Mouse (Mus musculus): ENCODE measurements around the gene AC170998.1. TPM values are rescaled to one million over a fixed set of nuclear protein-coding genes. Genes with fewer than 3 reads are reported as not detected.
"Not testable (repeated sequence)": the region's sequence is repeated elsewhere in the genome, so short reads cannot be mapped to it uniquely, and the experiment has no call there.

AC170998.1 gene
- total RNA-seq, 4 experiments from 2014 or later, result 0.58 to 3.7 (median 2.1) TPM

GRCm38 (mm10) chr17:28707136-28707627 lies 18.7 kb upstream of the AC170998.1 start:
- DNase-seq, result no peak

GRCm38 (mm10) chr17:28707816-28708215 lies 18.1 kb upstream of the AC170998.1 start:
- no peak for DNase-seq

DNA sequence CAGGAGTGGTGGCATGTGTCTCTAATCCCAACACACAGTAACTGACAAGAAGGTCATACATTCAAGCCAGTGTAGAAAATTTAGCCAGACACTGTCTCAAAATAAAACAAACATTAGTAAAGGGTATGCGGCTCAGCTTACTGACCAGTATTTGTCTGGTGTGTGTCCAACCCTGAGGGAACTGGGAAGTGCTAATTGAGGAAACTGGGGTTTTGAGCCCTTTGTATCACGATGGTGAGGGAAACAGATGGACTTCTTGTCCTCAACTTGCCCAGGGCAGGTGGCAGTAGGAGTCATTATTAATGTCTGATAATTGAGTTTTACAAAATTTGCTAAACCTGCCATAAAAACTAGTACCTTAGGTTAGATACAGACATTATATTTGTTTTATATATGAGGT lies 16.9 kb upstream of the AC170998.1 start:
- no peak for DNase-seq

DNA sequence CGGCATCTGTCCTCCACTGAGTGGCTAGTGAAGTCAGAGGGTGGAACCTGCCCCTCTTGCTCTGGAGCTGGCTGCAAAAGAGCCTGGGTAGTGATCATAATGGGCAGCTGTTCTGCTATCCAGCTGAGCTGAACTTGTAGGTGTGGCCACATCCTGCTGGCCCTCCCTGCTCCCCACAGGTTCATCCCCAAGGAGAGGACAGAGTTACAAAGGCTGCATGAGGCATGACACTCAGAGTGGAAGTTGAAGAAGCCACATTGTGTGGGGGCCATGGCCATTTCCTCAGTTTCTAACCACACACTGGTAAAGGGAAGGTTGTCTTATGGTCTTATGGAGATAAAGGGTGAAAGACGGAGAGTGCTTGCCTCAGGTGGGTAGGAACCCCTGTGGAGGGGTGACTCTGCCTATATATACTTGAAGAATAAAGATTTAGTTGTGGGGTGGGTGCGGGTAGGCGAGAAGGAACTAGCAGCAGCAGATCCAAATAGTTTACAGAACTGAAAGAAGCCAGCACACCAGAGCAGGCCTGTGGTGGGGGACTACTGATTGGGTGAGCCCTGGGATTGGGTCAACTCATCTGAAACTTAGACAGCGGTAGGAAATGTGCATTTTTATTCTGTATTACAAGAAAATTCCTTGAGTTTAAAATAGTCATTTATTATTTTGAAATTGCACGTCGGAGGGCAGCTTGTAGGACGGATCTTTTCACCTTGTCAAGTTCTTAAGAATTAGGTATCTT lies 16.2 kb upstream of the AC170998.1 start:
- DNase-seq, result no peak

GRCm38 (mm10) chr17:28710291-28710688 lies 15.6 kb upstream of the AC170998.1 start:
- no peak for DNase-seq

DNA sequence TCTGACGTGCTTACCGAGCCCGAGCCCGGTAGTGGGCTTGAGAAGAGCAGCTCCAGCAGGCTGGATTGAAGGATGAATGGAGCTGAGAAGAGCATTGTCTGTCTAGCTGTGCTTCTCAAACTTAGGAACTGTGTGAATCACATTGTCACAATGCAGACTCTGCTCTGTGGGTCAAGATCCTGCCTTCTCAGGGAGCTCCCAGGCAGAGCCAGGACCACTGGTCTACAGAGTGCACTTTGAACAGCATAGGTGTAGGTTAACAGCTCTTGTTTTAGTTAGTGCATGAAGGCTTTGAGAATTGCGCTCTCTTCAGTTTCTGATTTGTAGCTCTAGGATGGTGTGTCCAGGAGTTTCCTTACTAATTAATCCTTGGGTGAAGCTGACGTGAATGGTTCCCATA lies 14.6 kb upstream of the AC170998.1 start:
- DNase-seq, result no peak

DNA sequence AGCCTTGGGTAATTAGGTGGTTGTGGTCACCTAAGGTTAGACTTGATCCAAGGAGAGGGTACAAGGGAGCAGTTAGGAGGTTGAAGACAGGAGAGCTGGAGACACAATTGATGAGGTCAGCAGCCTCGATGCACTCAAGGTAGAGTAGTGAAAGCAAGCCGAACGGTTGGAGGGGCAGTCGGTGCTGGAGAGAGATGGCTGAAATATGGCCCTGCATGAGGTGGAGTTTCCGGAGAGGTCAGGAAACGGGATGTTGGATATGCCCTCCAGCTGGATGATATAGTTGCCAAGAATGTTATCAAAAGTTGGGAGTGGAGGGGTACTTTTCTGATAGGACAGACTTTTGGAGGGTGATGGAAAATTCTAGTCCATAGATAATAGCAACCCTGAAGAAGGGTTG lies 13.6 kb upstream of the AC170998.1 start:
- no peak for DNase-seq

- no peak for DNase-seq
Observed at GRCm38 (mm10) chr17:28714006-28714405, 11.9 kb upstream of the AC170998.1 start.

DNA sequence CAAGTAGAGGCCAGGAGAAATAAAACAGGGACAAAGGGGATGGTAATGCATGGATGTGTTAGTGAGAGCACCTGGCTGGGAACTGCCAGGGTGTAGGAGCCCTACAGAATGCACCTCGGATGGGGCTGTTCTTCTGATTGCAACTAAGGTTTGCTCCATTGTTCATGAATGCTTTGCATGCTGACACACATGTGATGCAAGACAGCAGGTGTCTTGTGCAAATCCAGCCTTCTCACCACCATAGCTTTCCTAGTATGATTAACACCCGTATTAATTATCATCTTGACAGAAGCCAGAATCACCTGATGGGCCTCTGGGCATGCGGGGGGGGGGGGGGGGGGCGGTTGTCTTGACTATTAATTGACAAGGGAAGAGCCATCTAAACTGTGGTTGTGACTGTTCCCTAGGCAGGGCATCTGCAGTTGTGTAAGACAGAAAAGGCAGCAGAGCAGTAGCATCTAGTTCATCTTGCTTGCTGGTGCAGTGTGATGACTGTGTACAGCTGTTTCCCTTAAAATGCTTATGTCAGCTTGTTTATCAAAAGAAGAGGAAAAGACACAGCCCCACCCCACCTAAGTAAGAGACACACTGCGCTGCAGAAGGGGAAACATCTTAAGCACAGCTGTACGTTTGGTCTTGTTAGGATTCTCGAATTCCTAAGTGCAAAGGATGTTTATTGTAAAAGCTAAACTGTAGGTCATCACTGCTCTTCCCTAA lies 9.9 kb upstream of the AC170998.1 start:
- no peak for DNase-seq

DNA sequence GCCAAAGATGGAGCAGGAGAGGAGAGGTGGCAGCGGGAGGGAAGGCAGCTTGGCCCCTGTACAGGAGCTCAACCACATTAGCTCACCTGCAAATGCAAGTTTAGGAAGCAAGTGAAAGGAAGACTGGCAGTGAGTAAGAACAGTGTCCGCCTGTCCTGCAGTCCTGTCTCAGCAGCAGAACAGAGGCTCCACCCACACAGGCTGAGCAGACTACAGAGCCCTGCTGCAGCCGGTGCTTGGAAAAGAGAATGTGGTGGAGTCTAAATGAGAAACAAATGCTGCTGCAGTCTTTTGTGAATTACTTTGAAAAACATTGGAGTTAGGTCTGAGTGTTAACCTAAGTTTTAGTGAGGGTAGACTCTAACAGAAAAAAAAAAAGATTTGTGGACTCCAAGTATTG lies 8.3 kb upstream of the AC170998.1 start:
- no peak for DNase-seq

DNA sequence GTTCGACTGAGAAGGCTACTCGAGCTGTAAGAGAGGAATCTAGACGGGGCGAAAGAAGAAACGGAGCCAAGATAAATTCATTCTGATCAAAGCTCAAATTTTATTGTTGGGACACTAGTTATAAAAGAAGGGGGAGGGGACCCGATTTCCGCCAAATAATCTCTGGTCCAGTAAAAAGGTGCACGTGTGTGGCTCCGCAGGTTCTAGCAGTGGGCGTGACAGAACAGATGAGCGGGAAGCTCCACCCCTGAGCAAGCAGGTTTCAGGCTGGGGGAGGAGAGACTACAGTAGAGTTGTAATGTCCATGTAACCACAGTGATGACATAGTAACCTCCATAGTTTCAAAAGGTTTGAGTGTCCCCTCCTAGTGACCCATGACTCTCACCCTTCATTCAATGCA lies 1.6 kb downstream of the AC170998.1 start:
- not testable (repeated sequence) for DNase-seq

- DNase-seq, result no peak
Observed at GRCm38 (mm10) chr17:28735317-28736105, 9.6 kb downstream of the AC170998.1 start.

DNA sequence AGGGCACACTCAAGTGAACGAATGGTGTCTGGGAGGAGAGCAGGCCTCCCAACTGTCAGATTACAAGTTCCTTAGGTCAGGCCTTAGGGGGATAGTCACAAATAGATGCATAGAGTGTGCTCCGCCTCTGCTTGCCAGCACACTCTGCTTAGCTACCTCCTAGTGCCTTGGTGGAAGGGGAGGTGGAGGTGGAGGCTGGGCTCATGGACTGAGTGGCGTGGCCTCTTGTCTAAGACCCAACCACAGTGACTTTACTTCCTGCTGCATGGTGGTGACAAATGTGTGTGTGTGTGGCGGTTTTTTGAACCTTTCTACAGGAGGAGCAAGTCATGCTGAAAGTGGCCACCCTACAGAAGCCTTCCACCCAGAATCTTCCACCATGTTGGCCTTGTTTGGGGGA lies 10.6 kb downstream of the AC170998.1 start:
- no peak for DNase-seq

GRCm38 (mm10) chr17:28737973-28738372 lies 12.1 kb downstream of the AC170998.1 start:
- DNase-seq, result no peak

DNA sequence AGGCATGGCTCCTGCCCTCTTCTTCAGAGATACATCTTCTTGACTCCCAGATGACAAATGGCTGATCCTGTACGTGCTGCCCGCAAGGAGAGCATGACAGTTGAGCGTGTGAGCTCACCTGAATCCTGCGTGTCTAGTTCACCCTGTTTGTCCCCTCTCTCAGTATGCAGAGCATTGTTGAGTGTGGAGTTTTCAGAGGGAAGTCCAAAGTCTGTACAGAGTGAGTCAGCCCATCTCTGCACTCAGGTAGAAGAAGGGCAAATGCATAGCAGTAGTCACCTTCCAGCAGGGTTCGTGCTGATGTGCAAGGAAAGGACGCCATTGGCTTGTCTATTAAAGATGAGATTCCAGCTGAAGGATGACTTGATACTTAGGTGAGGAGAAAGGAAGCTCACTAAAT lies 13.4 kb downstream of the AC170998.1 start:
- no peak for DNase-seq

GRCm38 (mm10) chr17:28743145-28743866 lies 17.4 kb downstream of the AC170998.1 start:
- DNase-seq, result no peak

DNA sequence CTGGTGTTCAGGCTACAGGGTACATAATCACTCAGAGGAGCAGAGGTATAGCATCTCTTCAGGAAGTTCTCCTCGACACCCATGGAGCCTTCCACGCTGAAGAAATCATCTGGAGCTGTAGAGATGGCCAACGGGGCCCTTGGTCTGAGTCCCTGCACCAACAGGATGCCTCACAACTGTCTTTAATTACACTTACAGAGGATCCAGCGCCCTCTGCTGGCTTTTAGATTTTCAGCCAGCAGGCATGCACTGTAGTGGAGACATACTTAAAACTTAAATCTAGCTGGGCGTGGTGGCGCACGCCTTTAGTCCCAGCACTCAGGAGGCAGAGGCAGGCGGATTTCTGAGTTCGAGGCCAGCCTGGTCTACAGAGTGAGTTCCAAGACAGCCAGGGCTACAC lies 18.0 kb downstream of the AC170998.1 start:
- DNase-seq, result no peak

GRCm38 (mm10) chr17:28745773-28746172 lies 19.9 kb downstream of the AC170998.1 start:
- no peak for DNase-seq

DNA sequence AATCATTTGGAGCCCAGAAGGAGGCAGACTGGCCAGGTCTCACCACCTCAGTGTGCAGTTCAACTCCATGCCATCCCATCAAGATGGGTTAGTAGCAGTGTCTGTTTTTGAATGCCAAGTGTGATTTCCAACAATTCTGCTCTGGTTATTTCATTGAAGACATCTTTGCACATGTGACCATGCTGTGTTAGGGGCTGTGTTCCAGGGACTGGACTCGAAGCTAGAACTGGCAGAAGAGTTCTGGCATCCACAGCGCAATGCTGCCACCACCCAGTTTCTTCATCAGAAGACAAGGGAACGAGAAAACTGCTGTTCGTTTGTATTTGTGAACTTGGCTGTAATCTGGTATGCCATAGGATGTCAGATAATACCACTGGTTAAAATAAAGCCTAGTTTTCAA lies 22.1 kb downstream of the AC170998.1 start:
- DNase-seq, result no peak

GRCm38 (mm10) chr17:28750580-28750979 lies 24.7 kb downstream of the AC170998.1 start:
- DNase-seq, result no peak

DNA sequence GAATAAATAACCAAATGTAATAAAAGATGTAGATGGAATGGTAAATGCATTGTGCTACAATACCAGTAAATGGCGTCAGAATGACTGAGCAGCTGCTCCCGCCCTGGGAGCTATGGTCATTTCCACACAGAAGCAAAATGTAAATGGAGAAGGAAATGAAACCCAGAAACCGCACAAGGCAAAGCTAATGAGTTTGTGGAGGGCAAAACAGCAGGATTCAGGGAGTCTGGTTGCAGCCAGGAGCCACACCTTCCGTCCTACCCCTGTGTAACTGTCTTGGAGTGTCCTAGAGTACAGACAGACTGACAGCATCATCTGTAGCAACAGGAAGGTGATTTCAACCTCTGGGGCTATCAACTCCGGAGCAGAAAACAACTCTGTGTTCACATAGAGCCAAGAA lies 30.6 kb downstream of the AC170998.1 start:
- DNase-seq, result no peak

DNA sequence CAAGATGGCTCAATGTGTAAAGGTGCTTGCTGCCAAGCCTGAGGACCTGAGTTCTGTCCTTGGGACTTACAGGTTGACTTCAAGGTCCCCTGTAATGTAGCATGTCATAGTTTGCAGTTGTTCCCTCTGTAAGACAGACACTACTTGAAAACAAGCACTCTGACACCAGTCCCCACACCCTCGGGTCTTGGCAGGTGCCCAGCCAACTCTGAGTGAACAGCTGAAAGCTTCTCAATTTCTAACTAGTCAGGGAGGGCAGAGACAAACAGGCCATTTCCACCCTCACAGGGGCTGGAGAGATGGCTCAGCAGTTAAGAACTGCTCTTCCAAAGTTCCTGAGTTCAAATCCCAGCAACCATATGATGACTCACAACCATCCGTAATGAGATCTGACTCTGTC lies 31.6 kb downstream of the AC170998.1 start:
- no peak for DNase-seq

Data from adrenal gland, adult 8-10 months (tissue).